Mouse (Mus musculus) left cerebral cortex, adult 8-10 months (tissue): Measurements from ENCODE around the gene Ap1g2. TPM values are rescaled to one million over a fixed set of nuclear protein-coding genes. Genes with fewer than 3 reads are reported as not detected.

ENCODE experiments used
- DNase-seq, 2 experiments: peaks; one replicate each; pipeline ENCODE4 v3.0.0; 2022; ENCODE audit warnings: low spot score in 2 of 2
- total RNA-seq, 4 experiments: library from RNA; stranded (reverse); gene quantifications; 2 replicates each; pipeline ENCODE4 v1.2.4; 2022

Gene Ap1g2
- total RNA-seq, 4 experiments from 2014 or later: 9.1 to 12.7 (median 12.1) TPM

DNA sequence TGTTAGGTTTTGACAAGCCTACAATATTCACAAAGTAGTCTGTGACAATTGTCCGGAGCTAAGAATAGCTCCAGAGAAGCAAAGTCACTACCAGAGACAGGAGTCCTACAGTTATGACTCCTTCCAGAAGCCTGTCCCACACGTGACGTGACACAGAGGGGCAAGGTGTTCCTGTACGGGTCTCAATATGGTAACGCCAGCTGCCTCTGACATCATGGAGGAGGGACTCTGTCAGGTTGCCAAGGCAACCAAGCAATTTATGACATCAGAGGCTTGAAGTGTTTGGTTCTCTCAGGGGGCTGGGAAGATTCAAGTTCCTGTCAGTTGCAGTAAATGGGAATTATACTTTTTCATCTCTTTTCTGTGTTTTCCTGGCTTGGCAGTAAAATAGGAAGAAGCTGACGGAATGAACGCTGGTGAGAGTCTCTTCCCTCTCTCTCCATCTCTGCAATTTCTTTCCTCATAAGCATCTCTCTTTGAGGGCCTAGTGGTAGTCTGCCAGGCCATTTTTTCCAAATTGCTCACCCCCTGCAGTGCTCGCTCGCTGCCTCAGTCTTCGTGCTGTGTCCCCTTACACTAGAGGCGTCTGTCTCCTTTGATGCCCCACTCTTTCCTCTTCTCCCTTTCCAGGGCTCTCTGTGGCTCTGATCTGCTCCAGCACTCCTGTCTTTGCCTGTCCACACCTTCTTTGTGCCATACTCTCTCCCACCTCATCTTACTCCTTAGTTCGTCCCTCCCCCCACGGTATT is 17.0 kb downstream of the Ap1g2 start:
- no peak for DNase-seq

DNA sequence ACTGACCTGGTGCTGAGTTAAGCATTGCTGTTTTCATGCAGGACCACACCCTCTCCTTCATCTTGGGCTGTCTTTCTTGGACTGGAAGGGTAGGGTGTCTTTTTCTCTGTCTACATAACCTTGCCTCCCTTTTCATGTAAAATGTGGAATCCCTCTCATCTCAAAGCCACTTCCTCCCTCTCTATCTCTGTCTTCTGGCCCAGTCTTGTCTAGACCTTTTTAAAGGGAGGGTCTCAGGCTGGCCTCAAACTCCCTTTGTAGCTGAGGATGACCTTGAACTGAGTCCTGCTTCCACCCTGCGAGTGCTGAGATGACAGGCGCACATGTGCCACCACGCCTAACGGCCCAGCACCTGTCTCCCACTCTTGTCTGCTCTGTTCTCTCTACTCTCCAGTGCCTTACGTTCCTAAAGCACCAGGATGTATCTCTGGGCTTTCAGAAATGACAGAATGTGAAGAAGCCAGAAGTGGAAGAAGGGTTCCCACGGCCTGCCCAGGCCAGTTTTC is 20.3 kb downstream of the Ap1g2 start:
- DNase-seq: no peak

DNA sequence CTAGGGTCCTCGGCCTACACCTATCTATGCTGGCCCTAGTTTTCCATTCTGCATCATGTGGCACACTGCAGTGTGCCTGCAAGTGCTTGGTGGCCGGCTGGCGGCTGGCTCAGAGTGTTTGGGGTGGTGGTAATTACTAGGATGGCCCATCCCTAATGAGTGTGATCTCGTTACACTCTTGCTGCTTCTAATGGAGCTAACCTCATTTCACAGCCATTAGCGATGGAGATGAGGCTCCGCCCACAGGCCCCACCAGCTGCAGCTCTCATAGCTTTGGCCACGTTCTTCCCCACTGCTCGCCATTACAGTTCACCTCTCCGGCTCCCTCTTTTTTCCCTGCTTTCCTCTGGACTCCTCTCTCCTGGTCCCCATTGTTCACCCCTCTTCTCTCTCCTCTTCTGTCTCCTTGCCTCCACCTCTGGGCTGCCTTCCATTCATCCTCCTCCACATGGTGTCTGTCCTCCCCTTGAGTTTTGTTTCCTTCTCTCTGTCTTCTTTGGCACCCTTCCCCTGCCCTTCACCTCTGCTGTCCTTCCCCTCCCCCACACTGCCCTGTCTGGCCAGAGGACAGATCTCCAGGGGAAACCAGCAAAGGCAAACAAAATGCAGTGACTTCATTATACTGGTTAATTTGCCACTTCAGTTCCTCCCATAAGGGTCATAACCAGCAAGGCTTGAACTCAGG is 20.9 kb downstream of the Ap1g2 start:
- DNase-seq: no peak

DNA sequence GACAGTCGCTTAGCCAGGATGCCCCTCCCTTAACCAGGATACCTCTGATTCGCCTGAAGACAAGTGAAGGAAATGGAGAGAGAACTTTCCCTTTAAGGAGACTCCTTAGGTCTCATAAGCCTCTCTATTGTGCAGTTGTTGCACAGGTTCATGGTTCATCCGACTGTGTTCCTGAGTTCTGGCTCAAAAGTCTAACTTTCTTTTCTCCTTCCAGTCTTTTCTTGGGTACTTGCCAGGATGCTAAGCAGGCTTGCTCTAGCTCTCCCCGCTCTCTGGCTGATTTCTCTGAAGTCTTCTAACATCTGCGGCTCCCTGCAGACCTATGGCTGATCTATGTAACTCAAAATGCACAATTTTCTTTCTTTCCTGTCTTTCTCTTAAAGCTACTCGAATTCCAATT is 22.9 kb downstream of the Ap1g2 start:
- no peak for DNase-seq

DNA sequence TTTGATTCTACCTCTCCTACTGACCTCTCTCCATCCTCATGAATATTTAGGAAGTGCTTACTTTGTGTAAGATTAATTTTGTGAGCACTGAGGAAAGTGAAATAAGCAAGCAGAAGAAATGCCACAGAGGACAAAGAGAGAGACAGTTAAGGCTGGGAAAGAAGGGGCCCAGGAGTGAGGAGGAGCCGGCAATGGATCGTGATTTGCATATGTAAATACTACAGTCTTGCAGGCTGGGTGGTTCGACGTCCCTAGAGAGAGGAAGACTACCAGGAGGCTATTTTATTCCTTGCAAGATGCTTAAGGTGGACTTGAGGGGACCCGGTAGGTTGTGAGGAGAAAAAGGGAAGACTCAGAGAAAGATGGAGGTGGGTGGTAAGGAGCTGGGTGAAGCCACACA is 25.3 kb downstream of the Ap1g2 start:
- DNase-seq: no peak

DNA sequence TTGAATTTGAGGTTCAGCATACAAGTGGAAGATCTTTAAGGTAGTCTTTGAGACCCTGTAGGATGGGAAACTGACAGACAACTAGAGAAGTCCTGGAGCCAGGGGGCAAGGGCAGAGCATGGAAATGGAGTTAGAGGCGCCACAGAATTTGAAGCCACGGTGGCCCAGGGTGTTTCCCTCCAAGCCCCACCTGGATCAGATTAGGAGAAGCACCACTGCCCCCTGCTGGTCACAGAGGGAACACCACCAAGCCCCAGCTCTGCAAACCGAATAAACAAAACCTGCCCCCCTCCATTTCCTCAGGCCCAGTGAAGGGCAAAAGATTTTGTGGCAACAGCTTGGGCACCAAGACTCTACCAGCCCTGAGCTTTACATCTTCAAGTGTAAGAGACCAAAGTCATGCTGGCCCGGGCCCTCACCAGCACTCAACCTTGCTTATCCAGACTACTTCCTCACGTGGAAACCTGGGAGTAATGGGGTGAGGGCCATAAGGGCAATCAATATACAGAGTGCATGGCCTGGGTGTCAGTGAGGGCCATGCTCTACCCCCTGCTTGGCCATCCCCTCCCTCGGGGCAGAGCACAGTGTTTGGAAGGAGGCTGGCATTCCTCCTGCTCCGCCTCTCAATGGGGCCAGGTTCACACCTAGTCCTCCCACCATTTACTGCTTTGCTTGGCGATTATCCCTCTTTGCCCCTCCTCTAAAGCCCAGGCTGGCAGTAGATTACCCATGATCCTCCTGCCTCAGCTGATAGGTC is 27.0 kb downstream of the Ap1g2 start:
- no peak for DNase-seq

DNA sequence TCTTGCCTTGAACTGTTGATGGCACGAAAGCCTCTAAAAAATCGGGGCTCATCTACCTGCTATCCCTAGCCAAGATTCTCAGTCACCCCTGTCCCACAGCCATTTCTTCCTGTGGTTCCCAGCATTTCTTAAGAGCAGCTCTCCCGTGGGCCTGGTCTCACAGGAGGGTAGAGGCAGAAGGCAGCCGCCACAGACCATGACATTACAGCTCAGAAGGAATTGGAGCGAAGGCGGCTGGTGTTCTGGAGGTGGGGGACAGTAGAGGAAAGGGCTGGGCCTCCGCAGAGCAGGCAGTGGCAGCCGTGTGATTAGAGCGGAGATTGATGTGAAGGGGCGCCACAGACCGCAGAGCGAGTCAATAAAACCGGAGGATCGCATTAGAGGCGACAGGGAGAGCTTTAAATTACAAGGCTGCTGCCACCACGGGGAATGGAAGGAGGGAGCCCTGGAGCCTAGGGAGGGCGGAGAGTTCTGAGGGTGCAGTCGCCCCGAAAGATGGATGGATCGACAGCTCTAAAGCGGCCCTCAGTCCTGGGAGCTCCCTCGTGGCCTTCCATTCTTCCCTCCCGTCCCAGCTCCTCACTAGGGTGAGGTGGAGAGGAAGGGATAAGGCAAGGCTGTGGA is 27.9 kb downstream of the Ap1g2 start:
- peak in 1 of 2 experiments; percentile 35 for DNase-seq

DNA sequence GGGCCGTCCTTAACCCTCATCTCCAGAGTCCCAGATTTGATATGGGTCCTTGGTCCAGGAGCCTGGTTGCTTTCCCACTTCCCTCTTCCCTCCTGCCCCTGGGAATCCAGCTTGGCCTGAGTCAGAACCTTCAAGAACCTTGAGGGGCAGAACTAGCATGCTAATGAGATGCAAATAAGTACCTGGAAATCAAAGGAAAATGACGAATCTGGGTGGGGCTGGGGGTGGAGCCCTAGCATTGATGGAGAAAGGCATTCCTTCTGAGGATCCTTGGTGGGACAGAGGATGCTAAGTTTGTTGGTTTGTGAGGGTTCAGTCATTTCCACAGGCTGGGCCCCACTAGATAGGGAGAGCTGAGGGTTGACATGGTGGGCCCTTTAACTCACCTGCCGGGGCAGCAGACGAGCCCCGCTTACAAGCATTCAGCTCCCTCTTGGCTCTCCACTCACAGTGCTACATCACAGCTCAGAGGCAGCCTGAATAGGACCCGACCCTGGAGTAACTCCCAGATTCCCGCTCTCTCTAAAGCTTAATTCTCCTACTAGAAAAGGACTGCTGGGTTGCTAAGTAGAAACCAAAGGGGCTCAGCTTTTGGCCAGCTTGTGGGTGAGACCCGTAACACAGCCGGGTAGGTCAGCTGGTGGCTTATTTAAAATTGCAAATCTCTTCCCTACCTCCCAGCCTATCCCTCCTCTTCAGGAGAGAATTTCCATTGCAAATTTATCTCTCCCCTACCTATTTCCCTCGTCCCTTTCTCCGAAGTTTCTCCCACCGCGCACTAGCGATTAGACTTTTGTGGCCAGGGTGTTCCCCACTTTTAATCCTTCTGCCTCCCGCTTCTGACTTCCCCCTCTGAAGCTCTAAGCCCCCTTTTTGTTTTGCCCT is 28.7 kb downstream of the Ap1g2 start:
- no peak for DNase-seq

DNA sequence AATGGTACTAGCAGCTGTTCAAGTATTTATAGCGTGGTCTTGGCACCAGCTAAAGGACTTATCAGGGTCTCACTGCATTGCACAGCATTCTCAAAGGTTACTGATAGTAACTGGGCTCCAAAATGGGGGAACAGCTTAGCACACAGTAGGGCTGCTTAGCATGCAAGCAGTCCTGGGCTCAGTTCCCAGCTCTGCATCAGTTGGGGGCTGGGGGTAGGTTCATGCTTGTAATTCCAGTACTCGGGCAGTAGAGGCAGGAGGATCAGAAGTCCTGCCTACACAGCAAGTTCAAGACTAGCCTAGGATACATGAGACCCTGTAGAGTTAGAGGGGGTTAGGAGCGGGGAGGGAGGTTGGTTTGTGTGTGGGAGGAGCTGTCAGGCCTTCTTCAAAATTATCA is 29.4 kb downstream of the Ap1g2 start:
- DNase-seq: no peak

DNA sequence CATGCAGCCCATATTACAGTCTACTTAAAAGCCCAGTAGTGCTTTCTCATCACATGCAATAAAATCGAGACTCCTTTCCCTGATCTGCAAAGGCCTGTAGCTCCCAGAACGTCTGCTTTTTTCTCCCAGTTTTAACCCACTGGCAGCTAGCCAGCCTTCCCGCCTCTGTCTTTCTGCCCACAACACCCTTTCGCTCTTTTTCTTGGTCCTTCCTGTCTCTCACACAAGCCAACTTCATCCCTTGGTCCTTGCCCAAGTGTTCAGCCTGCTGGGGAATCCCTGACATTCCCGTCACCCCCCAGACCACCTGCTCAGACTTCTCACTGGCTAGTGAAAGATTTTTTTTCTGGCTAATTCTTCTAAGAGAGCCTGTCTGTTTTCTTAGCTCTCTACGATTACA is 30.2 kb downstream of the Ap1g2 start:
- peak; percentile 50 to 78 for DNase-seq

DNA sequence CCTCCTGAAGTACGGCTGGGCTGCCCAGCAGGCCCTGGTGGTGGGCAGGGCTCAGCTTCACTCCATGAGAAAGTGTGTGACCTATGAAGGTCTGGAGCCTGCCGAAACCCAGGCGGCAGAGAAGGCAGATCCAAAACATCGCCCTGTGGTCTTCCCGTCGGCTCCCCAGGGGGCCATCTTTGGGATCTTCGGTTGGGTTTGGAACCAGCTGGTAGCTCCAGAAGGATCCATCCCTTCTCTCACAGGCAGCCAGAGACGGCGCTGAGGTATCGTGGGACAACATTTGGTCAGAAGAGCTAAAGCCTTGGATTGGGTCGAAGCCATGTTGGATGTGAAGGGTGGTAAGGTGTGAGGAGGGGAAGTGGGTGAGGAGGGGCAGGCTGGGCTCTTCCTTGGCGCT is 32.0 kb downstream of the Ap1g2 start:
- no peak for DNase-seq

DNA sequence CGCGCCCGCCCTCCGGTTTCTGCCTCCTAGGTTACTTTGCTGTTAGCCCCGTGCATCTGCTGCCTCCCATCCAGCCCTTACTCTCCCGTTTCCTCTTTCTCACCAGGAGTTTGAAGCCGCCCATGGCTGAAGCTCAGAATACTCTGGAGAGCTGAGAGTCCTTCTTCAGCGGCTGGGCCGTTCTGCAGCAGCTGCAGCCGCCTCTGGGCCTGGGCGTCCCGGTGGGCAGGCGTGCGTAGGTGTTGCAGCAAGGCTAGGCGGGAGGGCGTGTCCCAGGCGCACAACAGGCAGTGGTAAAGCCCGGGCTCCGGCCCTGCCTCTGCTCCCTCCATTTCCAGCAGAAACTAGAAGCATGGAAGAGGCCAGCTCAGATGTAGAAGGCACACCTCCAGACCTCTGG is 34.6 kb downstream of the Ap1g2 start:
- DNase-seq: peak in 1 of 2 experiments; percentile 63

DNA sequence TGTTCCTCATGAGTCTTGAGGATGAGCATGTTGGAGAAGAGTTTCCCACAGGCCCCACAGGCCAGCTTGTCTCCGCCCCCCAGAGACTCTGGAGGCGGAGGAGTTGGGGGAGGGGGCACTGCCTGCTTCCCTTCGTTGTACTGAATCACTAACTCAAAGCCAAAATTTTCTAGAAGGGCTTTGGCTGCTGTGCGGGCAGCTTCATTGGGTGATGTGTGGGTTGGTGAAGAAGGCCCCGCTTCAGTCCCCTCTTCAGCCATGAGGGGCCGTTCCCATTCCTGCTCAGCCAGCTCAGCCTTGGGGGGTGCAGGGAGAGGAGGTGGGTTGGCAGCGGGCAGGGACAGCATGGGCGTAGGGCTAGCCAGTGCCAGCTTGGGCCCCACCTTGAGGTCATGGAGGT is 40.4 kb downstream of the Ap1g2 start:
- DNase-seq: no peak

DNA sequence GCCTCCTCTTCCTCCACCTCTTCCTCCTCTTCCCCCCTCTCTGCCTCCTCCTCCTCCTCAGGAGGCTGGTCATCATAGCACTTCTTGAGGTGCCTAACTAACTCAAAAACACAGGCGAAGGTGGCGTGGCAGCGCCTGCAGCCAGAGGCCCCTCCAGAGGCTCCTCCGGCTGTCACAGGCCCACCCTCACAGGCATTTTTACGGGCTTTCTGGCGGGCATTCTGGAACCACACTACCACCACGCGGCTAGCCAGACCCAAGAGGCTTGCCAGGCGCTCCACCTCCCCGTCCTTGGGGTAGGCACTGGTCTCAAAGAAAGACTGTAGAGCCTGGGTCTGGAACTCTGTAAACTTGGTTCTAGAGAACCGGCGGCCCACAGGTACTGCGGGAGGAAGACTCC is 41.0 kb downstream of the Ap1g2 start:
- DNase-seq: no peak

DNA sequence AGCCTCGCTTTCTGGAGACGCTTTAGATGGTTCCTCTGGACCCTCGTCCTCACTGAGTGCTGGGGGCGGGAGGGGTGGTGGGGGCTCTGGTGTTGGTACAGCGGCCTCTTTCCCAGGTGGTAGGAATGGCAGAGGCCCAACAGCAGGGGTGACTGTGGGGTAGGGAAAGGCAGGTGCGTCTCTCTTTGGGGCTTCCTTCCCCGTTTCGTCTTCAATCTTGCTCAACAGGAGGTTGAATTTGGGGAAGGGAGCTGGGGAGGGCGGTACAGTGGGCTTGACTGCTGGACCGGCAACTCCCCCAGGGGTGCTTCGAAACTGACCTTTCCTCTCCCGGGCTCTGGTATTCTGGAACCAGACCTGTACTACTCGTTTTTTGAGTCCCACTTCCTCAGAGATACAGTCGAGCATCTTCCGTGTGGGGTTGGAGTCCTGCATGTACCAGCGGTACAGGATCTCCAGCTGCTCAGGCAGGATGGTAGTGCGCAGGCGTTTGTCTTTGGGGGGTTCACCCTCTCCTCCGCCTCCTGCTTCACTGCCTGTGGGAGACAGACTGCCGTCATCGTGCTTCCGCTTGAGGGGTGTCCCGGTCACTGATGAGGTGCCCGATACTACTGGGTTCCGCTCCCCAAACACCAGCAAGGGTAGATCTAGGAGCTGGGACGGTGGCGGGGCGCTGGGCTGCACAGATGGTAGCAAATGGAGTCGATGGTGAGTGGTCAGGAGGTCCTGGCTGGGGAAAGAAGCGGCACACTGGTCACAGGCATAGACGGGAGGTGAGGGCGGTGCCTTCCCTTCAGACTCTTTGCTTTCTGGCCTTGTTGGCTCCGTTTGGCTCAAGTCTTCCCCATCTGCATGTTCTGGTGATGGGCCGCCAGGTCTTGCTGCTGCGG is 41.7 kb downstream of the Ap1g2 start:
- no peak for DNase-seq

DNA sequence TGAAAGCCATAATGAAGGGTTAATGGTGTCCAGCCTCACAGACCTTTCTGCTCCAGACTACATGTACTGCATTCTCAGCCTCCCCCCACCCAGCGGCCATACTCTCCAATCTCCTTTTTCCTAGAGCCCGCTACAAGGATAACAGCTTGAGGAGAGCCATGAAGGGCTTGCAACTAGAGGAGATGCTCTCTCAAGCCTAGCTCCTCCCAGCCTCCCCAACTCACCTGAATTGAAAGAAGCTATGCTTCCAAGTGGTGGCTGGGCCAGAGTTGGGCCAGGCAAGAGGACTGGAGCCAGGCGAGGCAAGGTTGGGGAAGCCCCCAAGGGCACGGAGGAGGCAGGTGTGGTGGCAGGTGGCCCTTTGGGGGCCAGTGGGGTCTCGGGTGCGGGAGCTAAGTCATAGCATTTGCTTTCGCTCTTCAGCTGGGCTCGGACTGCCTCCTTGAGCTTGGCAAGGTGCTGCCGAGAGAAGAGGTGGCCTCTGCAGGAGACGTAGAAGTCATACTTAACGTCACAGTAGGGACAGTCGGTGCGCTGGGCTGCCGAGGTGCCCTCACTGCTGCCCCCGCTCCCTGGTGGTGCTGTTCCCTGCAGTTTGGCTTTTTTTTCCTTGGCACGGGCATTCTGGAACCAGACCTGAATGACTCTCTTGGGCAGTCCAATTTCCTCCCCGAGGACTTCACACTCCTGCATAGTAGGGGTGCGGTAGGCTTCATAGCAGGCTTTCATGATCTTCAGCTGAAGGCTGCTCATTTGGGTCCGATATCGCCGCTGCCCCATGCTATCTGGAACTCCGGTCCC is 42.6 kb downstream of the Ap1g2 start:
- no peak for DNase-seq

DNA sequence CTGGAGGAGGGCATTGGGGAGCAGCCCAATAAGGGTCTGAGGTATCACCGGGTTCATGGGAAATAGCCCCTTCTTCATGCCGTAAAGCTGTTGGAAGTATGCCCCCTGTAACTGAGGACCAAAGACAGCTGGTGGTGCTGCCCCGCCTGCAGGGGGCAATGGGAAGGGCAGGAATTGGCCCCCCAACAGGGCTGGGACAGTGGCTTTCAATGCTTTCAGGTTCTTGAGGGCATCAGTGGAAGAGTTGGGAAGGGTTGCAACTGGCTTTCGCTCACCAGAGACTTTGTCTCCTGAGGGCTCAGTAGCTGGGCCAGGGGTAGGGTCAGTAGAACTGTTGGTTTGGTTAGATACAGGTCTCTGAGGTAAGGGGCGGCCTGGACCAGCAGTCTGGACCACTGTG is 43.3 kb downstream of the Ap1g2 start:
- no peak for DNase-seq

DNA sequence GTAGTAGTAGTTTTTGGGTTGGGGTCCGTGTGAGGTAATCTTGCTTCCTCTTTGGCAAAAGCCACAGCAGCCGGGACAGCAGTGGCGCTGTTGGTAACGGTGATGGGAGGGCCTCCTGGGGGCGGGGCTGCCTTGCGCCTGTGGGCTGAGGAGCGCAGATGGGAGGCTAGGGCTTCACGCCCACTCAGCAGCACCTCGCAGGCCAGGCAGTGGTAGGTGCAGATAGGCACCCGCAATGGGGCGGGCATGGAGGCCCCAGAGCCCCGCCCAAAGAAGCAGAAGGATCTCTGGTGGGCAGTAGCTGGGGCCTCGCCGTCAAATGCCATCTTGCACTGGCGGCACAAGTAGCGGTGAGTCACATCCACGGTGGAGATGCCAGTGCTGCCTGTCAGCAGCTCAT is 43.8 kb downstream of the Ap1g2 start:
- DNase-seq: peak; percentile 49 to 84

DNA sequence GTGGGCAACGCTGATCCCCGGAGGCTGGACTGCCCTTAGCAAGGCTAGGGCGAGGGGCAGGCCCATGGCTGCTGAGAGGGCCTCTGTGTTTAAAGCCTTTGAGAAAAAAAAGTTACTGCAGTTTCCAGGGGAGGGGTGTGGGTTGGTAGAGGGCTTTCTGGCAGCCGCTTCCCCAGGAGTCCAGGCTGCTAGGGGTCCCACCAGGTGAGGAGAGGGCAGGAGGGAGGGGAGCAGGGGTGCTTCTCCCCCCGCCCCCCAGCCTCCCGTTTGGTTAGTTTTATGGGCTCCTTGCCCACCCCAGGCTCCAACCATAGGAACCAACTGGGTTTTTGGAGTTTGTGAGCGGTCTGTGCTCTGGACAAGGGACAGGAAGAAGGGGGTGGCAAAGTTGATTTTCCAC is 44.5 kb downstream of the Ap1g2 start:
- DNase-seq: no peak
